Mouse (Mus musculus) inflammation-experienced regulatory T-cells, adult 16 weeks (primary cell): Measurements from ENCODE around the gene Actr2. TPM values are rescaled to one million over a fixed set of nuclear protein-coding genes. Genes with fewer than 3 reads are reported as not detected.

Experiments used
- polyA plus RNA-seq: library from polyadenylated mRNA; unstranded; fragments of 100-300 nt; shearing (Covaris generic); gene quantifications from one replicate; pipeline ENCODE4 v1.2.1, GENCODE M21; 2017

Gene Actr2
- polyA plus RNA-seq: 197 TPM

DNA sequence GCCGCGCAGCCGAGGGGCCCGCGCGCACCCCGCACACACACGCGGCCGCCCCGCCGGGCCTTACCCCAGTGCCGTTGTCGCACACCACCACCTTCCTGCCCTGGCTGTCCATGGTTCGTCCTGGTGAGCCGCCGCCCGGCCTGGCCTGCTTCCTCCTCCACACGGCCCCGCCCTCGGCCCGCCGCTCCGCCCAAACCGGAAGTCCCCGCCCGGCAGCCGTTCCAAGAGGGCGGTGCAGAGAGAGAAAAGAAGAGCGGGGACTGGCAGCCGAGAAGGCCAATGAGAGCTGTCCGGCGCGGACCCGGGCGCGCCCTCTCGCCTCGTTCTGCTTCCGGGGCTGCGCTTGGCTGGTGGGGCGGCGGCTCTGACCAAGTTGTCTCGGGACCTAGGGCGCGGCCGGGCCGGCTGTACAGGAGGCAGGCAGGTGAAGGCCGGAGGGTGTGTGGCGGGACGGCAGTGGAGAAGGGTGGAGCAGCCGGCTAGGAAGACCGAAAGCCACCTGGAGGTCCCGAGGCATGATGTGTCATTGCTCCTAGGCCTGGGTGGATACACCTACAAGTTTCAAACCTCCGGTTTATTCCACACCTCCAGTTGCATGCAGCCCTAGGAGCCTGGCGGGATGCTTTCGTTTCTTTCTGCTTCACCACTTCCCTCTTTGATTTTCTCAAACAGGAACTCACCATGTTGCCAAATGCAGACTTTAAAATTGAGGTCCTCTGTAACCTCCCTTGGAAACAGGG is at the start of gene Actr2:
Gene Actr2, minus strand, starts transcription at position 173 of the 740 bp plus-strand sequence.

Other genes with a start within 250 kb of the Actr2 start
- gene Spred2, start 188.5 kb downstream of the Actr2 start, polyA plus RNA-seq: 4.0 TPM
- 157 TPM for gene Rab1a, start 88.5 kb upstream of the Actr2 start, polyA plus RNA-seq
- gene Cep68, start 136.5 kb upstream of the Actr2 start, polyA plus RNA-seq: 35.6 TPM
- 0.79 TPM for gene Slc1a4, start 219.8 kb upstream of the Actr2 start, polyA plus RNA-seq